Mouse (Mus musculus) cerebral cortex, adult 2 months (tissue): ENCODE data around the gene Arhgap1.

Experiments
- WGBS: fragments of 180-500 bp; shearing (Covaris S2); methylation state at CpG from one replicate; pipeline ENCODE4 v1.1.7; 2018; 5-methylcytosine and 5-hydroxymethylcytosine counted together

The Arhgap1 gene

DNA sequence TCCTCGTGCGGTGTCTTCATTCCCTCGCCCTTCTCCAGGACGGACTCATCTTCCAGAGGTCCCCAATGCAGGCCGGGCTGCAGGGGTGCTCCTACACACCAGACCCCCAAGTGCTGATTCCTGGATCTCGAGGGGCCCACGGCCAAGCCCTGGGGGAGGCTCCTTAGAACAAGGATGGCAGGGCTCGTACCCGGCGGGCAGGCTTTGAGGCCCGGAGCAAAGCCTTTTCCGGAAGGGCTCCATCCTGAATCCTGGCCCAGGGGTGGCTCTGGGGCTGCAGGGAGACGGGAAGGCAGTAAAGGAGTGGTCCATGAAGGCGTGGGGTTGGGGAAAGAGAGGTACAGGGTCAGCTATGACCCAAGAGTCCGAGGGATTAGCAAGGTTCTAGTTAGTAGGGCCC lies 508 bp upstream of the Arhgap1 start:
- WGBS = 3% methylated on average over 15 of the region's 15 CpGs

DNA sequence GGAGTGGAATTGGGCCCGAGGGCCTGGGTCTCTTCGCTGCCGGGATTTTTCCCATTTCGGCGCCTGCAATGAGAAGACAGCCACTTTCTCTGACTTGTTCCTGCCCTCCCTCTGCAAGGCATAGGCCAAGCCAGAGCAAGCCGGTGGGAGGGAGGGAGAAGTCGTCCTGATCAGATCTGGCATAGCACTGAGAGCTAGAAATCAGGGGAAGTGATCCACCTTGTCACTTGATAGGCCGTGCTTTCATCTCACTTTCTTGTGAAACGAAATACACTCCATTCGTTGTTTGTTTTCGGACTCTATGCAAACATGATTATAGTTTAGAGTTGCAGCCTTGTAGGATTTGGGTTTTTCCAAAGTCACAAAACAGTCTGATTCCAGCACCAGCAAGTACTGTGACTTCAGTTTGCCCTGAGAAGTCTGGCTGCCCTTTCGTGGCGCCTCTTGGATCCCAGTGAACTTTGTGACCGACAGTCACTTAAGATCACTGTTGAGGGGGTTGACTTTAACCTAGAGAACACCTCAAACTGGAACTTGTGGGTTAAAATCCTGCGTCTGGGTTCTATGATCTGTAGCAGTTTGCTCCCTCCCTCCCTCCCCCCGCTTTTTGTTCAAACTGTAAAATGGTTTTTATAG lies 818 bp downstream of the Arhgap1 start:
- WGBS = 8% methylated on average over 16 of the region's 16 CpGs

DNA sequence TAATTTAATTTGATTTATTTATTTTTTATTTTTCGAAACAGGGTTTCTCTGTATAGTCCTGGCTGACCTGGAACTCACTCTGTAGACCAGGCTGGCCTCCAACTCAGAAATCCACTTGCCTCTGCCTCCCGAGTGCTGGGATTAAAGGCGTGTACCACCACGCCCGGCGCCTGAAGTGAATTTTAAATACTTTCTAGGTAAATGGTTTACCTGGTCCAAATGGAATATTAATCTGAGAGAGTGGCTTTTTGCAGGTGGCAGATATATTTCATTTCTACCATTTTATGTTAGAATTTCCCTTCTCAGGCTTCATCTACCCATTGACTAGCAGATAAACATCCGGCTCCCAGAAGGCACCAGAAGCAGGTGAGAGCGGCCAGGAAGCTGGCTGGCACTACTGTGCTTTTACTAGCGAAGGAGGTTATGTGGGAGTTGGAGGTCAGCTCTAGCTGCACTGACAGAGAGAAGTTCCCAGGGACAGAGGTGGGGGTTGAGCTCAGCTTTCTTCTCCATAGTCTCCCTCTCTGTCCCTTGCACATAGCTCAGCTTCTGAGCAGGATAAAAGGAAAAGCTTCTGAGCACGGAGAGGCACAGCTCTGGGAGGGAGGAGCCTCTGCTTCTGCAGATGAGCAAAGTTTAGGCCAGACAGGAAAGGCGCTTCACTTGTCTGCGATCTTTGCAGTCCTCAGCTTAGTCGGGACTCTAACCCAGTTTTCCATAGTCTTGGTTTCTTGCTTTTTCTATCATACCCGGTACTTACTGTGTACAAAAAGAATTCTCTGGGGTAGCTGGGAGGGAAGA lies 2.0 kb downstream of the Arhgap1 start:
- WGBS = 72% methylated on average over 14 of the region's 14 CpGs

DNA sequence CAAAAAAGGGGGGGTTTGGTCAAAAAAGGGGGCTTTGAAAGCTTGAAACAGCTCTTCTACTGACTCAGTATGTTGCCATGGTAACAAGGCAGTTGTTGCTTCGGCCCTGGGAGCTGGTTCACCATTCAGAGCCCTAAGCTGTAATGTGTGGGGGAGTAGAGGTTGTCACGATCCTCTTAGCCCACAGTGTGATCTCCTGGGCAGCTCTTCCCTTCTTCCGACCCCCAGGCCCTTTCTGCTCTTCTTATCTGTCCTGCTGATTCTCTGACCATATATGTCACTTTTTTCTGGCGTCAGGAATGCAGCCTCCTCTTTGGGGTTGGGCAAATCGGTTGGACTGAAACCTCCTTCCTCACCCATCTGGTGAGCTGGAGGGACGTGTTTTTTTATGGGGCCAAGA lies 3.2 kb downstream of the Arhgap1 start:
- WGBS = 26% methylated on average over 6 of the region's 6 CpGs

DNA sequence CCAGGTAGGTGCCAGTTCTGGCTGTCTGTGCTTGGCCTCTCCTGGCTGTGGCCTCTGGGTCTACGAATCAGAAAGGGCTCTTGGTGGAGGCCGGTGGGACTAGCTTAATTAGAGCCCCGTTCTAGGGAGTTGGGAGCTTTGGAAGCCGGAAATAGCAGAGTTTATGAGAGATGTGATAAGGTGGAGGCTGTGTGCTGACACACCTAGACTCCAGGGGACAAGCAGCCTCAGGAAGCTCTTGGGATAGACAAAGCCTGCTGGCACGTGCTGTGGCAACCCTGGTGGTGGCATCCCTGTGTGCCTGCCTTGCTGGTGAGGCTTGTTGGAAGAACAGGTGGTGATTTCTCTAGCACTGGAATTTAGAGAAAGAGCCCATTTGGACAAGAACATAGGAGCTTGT lies 5.7 kb downstream of the Arhgap1 start:
- 78% methylated on average over 5 of the region's 5 CpGs for WGBS

DNA sequence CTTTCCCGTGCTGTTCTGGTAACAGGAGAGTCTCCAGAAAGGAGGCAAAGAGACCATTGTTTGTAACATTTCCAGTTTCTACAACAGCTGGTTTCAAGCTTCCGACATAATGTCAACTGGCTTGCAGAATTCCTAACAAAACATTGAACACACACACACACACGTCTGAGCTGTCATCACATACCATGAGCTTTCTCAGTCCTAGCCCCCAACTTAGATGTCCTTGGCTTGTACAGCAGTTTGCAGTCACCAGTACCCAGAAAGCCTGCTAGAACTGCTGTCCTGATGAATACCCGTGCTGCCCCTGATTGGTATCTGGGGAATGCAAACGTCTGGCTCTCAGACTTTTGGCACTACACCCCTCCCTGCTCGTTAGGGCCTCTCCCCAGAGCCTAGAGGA lies 6.2 kb downstream of the Arhgap1 start:
- 62% methylated on average over 6 of the region's 6 CpGs for WGBS

DNA sequence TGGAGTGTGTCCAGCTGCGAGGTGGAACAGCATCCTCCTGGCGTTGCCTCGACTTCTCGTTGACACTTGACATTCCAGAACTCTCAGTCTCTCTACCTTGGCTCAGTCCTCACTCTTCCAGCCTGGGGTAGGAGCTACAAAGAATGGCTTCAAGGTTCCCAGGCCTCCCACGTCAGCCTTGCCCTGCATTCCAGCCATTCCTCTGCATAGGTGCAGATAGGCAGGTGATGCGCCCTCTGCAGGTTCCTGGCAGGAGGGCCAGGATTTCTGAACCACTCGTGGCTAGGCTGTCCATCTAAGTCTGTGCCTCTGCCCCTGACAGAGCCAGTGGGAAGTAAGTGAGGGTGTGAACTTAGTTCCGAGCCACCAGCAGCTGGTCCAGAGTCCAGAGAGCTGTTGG lies 7.1 kb downstream of the Arhgap1 start:
- WGBS = 79% methylated on average over 8 of the region's 8 CpGs

DNA sequence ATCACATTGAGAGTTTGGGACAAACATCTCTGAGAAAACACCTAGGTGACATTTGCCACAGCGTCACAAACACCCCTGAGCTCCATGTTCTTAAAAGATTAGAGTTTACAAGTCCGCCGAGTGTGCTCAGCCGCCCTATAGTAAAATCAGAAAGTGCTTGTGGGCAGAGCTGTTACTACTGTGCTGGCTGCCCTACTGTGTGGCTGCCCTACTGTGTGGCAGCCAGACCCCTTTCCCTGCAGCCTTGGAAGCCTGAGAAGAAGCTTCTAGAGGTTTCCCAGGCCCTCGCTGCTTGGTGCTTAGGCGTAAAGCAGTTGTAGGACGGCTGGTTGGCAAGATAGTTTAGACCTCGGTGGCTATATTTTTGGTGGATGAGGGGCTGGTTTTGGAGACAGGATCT lies 10.0 kb downstream of the Arhgap1 start:
- WGBS = 97% methylated on average over 8 of the region's 8 CpGs

DNA sequence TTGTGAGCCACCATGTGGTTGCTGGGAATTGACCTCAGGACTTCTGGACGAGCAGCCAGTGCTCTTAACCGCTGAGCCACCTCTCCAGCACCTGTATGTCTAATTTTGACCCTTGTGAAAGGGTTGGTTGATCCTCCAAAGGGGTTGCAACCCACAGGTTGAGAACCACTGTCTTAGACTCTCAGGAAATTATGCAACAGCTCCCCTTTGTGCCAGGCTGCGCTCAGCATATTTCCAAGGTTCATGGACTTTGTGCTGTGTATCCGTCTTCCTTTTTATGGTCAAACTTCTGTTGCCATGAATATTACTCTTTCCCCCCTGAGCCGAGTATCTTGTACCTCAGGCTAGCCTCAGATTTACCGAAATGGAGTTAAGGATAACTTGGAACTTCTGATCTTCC lies 11.3 kb downstream of the Arhgap1 start:
- 94% methylated on average over 6 of the region's 6 CpGs for WGBS

DNA sequence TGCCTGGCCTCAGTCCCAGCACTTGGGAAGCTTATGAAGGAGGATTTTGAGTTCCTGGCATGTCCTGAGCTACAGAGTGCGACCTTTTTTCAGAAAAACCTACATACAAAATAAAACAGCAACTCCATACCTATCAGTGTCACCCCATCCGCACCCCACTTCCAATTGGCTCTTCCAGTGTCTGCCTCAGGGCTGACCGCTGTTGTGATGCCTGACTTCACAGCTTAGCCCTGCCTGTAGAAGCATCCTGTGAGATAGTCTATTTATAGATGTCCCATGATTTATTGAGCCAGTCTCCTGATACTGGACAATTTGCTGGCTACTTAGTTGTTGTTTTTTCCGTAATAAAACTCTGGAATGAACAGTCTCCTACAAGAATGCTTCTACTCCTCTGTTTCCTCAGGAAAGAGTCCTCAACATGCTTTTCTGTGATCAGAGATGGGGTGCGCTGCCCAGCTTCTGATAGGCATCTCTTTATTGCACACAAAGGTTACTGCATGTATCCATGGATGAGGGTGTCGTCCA lies 16.8 kb downstream of the Arhgap1 start:
- WGBS = 88% methylated on average over 6 of the region's 6 CpGs

DNA sequence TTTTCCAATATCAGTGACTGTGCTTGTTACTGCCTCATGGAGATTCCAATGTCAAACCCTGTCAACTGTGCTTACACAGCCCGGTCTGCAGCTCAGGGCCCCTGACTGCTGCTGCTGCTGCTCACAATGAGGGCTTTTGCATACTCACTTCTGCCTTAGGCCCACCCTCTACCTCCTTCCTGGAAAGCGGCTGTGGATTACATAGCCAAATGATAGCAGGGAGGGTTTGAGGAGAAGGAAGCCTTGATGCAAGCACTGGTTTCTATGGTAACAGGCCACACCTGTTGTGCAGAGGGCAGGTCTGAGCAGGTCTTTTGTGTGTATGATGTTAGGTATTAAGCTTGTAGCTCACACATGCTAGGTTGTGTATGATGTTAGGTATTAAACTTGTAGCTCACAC lies 18.1 kb downstream of the Arhgap1 start:
- 56% methylated on average over 2 of the region's 2 CpGs for WGBS

DNA sequence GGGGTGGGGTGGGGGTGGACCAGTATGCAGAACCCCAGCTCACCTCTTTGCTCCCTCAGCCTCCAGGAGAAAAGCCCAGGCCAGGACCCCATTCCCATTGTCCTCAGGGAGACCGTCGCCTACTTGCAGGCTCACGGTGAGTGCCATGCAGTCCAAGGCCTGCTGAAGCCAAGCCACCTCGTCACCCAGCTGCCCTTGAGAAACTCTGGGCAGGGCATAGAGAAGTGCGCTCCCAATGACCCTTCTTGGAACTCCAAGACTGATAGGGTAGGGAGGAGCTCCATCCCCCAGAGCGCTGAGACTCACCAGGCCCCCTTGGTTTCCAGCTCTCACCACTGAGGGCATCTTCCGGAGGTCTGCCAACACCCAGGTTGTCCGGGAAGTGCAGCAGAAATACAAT lies 19.7 kb downstream of the Arhgap1 start:
- 94% methylated on average over 8 of the region's 8 CpGs for WGBS

DNA sequence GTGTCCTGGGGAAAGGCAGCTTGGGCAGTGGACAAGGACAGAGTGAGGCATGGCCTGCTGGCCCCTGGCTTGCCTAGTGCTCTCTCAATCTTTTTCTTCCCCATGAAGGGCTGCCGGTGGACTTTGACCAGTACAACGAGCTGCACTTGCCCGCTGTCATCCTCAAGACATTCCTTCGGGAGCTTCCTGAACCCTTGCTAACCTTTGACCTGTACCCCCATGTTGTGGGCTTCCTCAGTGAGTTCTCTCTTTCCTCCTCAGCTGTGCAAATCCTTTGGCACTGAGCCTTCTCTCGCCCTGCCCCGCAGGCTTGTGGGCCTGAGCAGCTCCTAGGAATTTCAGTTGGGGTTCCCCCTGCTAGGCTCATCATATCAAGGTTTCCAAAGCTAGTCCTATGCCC lies 20.4 kb downstream of the Arhgap1 start:
- 89% methylated on average over 6 of the region's 6 CpGs for WGBS

DNA sequence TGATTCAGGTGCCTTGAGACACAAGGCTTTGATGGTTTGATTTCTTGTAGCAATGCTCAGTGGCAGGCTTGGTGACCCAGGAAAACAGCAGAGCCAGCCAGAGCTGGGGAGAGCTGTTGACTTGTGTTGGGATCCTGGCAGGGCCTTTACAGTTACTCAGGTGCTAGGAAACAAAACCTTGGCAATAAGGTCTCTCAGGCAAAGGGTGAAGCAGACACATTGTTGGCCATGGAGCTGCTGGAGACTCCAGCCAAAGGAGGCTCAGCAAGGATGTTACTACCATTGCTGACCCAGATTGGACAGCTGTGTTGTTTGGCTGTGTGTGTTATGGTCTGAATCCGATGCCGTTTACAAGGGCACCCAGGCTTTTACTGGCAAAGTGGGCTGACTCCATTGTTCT lies 23.9 kb downstream of the Arhgap1 start:
- WGBS = 63% methylated on average over 2 of the region's 2 CpGs

DNA sequence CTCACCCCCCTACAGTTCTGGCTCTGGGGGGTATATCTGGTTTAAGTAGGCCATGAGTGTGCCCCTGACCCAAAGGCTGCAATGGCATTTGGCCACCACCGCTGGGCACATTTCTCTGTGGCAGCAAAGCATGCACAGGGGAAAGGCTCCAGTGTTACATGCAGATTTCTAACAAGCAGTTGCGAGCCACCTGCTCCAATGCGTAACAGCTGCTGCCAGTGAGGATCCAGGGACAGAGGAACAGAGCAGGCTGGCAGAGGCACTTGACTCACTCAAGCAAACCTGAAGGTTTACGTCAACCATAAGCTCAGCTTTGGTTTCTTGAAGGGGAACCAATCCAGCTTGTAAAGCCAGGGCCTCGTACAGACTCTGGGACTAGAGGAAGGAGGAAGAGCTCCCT lies 25.2 kb downstream of the Arhgap1 start:
- WGBS = 61% methylated on average over 5 of the region's 5 CpGs

DNA sequence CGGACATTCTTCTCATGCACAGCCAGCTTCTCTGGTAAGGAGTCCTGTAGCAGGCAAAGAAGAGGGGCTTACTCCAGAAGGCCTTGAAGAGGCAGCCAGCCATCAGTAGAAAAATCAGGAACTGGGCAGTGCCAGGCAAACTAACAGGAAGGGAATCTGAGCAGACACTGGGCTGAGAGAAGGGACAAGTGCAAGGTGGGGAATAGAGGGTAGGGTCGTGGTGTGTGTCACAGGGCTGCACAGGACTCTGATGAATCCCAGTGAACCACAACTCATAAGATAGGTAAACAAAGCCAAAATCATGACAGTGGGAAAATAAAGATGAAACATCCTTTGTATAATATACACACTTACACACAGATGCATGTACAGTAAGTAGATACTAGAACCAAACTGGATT lies 26.8 kb downstream of the Arhgap1 start:
- 75% methylated on average over 2 of the region's 2 CpGs for WGBS

DNA sequence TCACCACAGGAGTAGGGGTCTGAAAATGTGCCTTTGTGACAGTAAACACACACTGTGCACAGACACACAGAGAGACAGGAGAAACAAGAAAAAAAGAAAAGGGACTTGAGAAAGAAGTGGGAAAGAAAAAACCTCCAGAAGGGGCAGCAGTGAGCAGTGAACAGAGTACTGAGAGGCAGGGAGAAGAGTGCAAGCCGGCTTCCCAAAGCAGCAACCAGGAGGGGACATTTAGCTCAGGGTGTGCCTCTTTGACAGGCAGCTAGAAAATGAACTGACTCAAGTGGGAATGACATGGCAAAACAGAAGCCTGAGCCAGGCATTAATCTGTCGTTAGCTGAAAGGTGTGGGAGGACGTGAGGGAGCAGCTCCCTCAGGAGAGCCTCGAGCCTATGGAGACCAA lies 33.2 kb downstream of the Arhgap1 start:
- WGBS = 35% methylated on average over 4 of the region's 4 CpGs

DNA sequence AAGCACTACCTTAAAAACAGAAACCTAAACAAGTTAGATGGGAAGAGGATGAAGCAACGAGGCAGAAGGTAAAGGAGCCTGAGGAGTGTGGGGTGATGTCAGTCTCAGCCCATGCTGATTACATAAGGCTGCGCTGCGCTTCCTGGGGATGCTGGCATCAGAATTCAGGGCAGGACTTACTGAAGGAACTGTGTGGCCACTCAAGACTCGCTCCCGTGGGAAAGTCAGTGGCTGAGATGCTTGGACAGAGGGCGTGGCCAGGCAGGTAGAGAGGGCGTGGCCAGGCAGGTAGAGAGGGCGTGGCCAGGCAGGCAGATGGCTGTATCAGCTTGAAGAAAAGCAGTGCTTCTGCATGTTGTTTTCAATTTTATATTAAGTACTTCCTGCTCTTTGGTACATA lies 34.3 kb downstream of the Arhgap1 start:
- 58% methylated on average over 8 of the region's 8 CpGs for WGBS

DNA sequence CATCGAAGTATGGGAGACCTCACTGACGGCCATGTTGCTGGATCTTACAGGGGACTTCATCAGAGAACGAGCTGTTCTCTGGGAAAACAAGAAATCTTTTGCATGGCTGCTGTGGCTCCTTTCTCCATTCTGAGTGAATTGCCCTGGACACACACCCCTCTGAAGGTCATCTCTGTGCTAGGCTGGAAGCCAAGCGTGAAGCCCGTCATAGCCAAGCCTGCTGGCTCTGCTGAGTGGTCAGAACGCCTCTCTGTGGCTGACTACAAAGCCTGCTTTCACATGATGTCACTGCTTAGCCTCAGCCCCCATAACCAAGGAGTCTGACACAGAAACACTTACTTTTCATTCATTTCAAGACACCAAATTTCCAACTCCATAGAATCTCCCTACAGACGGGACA lies 39.8 kb downstream of the Arhgap1 start:
- WGBS = 58% methylated on average over 7 of the region's 7 CpGs

DNA sequence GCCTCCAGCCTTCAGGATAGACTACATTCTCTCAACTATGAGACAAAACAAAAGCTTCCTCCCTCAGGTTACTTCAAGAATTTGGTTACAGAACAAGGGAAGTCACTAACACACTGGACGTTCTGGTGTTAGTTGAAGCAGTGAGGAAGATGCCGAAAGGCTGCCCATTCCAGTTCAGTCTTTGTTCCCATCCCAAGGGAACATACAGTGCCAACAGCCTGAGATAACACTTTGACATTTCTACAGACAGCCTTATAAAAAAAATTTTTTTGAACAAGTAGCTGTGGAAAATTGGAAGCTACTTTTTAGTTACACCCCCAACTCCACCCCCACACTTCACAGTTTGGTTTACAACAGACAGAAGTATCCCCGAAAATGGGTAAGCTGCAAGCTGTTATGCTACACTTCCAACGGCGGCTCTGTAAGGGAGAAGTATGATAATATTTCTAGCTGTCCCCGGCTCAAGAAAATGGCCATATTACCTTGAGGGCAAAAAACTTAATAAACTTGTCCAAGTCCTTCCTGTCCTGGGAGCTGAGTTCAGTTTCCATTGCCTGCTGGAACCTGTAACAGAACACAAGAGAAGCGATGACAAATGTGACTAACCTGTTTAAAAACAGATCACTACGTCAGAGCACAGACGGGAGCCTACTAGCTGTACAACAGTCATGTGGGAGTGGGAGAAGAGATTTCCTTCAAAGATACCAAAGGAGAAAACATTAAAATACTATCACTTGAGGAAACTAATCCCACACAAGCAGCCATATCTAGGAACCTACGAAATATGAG lies 46.0 kb downstream of the Arhgap1 start:
- 50% methylated on average over 10 of the region's 10 CpGs for WGBS

DNA sequence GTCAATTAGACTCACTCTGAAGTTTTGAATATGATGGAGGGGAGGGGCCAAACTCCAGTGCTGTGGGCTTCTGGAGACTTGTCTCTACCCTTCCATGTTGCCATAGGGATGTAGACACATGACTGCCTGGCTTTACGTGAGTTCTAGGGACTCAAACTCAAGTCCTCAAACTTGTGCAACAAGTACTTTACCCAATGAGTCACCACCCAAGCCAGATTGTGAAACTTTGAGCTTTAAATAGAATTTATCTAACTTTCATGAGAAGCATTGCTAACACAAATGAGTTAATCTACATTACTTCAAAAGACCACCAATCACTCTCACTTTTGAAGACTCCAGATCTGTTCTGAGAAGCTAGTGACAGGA lies 46.5 kb downstream of the Arhgap1 start:
- 39% methylated on average over 1 of the region's 1 CpGs for WGBS

DNA sequence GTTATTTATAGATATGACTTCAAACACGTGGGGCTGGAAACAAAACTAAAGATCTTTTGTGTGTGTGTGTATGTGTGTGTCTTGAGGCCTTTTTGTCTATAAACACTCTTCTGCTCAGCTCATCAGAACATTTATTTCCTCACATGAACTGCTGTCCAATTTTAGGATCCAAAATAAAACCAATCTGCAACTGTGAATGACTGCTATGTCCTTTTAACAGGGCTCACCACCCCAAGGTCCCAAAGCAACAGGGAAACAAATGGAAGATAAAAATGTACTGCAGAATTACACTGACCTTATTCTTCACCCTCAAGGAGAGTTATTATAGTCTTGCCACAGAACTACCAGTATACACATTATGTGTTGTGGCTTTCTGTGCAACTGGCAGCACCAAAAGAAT lies 49.6 kb downstream of the Arhgap1 start:
- 20% methylated on average over 1 of the region's 1 CpGs for WGBS

DNA sequence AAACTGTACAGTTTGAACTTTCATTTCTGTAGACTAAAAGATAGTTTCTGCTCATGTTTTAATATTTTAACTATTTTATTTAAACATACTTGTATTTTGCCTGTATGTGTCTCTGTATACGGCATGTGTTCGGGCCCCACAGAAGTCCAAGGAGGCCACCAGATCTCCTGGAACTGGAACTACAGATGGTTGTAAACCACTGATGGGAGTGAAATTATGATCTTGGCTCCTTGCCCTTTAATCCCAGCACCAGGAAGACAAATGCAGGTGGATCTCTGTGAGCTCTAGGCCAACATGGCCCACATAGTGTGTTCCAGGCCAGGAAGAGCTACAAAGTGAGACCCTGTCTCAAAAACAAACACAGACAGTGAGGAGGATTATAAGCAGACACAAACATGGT lies 51.7 kb downstream of the Arhgap1 start:
- 99% methylated on average over 2 of the region's 2 CpGs for WGBS
